Comparison of ENCODE assay signal across 10 mouse cellular contexts in genomic region chr1:135380071-135380991, GRCm38 (mm10). TPM values are rescaled to one million over a fixed set of nuclear protein-coding genes. Genes with fewer than 3 reads are reported as not detected.
DNase-seq lines count a peak whose midpoint lies in the region; ATAC-seq and TF ChIP-seq lines count a peak whose summit lies in the region.
"Had no signal": no experiment of that assay in that cellular context is flagged by ENCODE, and none has a peak within 500 bp of the region (broad histone marks: within the 10 kb centered on the region; RNA-seq: fewer than 3 reads in every experiment).

No protein-coding gene starts in this region.

- H3K27ac ChIP-seq in left cerebral cortex, adult 2 months, result peak overlapping the region; percentile 87
- H3K27ac ChIP-seq: hindbrain, embryonic 15.5 days; lung, embryonic 15.5 days had no signal

- ATAC-seq in frontal cortex, adult (ENCODE audit: low TSS enrichment), result peak; percentile 66

- TF ChIP-seq CTCF in left cerebral cortex, adult 2 months (IDR thresholded peaks at IDR 0.05), result no peak

- no peak overlapping the region for H3K4me3 ChIP-seq in left cerebral cortex, adult 2 months
- H3K4me3 ChIP-seq: hindbrain, embryonic 15.5 days; lung, embryonic 15.5 days had no signal

- intact Hi-C loops in left cerebral cortex, adult 2 months (cut with DNase I), result no loop called here
- intact Hi-C loops in left cerebral cortex, postnatal 10 days (cut with DNase I), result no loop called here
- intact Hi-C loops in left cerebral cortex, postnatal 36 days (cut with DNase I), result no loop called here

- no peak for DNase-seq in frontal cortex, postnatal 25 days (ENCODE audit: low spot score in 2 of 2)
- DNase-seq in left cerebral cortex, adult 2 months (ENCODE audit: extremely low spot score in 1 of 2, low spot score in 2 of 2), result peak; percentile 55 to 65
- DNase-seq in left cerebral cortex, postnatal 10 days (ENCODE audit: extremely low spot score in 1 of 2, low spot score in 2 of 2), result no peak
- DNase-seq in cerebellum, postnatal 36 days, result peak; percentile 47
- peak; percentile 78 to 83 for DNase-seq in left cerebral cortex, postnatal 36 days (ENCODE audit: low spot score in 2 of 2)
- no peak for DNase-seq in urinary bladder, adult 2 months (ENCODE audit: low spot score)
- DNase-seq in gastrocnemius, adult 8-10 months (ENCODE audit: low spot score in 2 of 2), result no peak

RNA-seq across cellular contexts. Expression of gene Shisa4, which starts 5.3 kb away (rescaled TPM):
- total RNA-seq in left cerebral cortex, adult 2 months (2021), result 100 to 1,000 TPM; 172 to 174 TPM
- 100 to 1,000 TPM; 118 to 121 TPM for total RNA-seq in left cerebral cortex, postnatal 10 days (2021)
- 100 to 1,000 TPM; 170 to 221 TPM for total RNA-seq in left cerebral cortex, postnatal 36 days (2021)
- polyA plus RNA-seq in urinary bladder, adult 2 months (2012; rRNA removed), result 16.8 and 17.7 TPM in 2 replicates
- 100 to 1,000 TPM; 128 to 167 (median 156) TPM for total RNA-seq in gastrocnemius, adult 8-10 months (2022)

RNA-seq across cellular contexts. Expression of gene Ipo9, which starts 50.0 kb away (rescaled TPM):
- 100 to 1,000 TPM; 183 to 186 TPM for total RNA-seq in left cerebral cortex, adult 2 months (2021)
- 100 to 1,000 TPM; 170 TPM for total RNA-seq in left cerebral cortex, postnatal 10 days (2021)
- 100 to 1,000 TPM; 167 to 173 TPM for total RNA-seq in left cerebral cortex, postnatal 36 days (2021)
- polyA plus RNA-seq in urinary bladder, adult 2 months (2012; rRNA removed), result 42.4 and 47.8 TPM in 2 replicates
- 10 to 100 TPM; 18.0 to 32.4 (median 26.0) TPM for total RNA-seq in gastrocnemius, adult 8-10 months (2022)

RNA-seq across cellular contexts. Expression of gene Lmod1, which starts 55.7 kb away (rescaled TPM):
- 1 to 10 TPM; 1.0 to 1.1 TPM for total RNA-seq in left cerebral cortex, adult 2 months (2021)
- total RNA-seq in left cerebral cortex, postnatal 10 days (2021), result under 1 TPM; 0.36 to 0.54 TPM
- under 1 TPM; 0.59 to 0.95 TPM for total RNA-seq in left cerebral cortex, postnatal 36 days (2021)
- polyA plus RNA-seq in urinary bladder, adult 2 months (2012; rRNA removed), result 146 and 250 TPM in 2 replicates
- total RNA-seq in gastrocnemius, adult 8-10 months (2022), result 1 to 10 TPM; 2.9 to 4.8 (median 3.5) TPM

Comparison
In these comparisons a context has a peak if more than half of its experiments do, and no peak if none do; other contexts are left out.
1. DNase-seq: peak in left cerebral cortex, adult 2 months (2 of 2), cerebellum, postnatal 36 days (2 of 2) and left cerebral cortex, postnatal 36 days (2 of 2); none in frontal cortex, postnatal 25 days (0 of 2), left cerebral cortex, postnatal 10 days (0 of 2), urinary bladder, adult 2 months (single experiment) and gastrocnemius, adult 8-10 months (0 of 2).
2. RNA of gene Ipo9, which starts 50.0 kb away (total RNA-seq): 183 to 186 TPM in left cerebral cortex, adult 2 months, 167 to 173 TPM in left cerebral cortex, postnatal 36 days and 170 TPM in left cerebral cortex, postnatal 10 days; 18.0 to 32.4 TPM in gastrocnemius, adult 8-10 months; every median in the first group is over 4 times any median in the second.